Mouse (Mus musculus): Measurements from ENCODE around the gene Map3k5. TPM values are rescaled to one million over a fixed set of nuclear protein-coding genes. Genes with fewer than 3 reads are reported as not detected.

The Map3k5 gene
- polyA plus RNA-seq, 1 experiment from 2014 or later, result 1.3 TPM

- Histone ChIP-seq H3K36me3 (no peaks in the 10 kb centered on the region), H3K4me1 (peaks cover 5% of the 10 kb centered on the region; the same call in 1 of the 2 replicates), H3K9ac (no peak overlapping the region), H3K27me3 (replicated peaks) (no peaks in the 10 kb centered on the region), H3K4me3 (no peak overlapping the region), H3K9me3 (replicated peaks) (no peaks in the 10 kb centered on the region), H3K27ac (no peak overlapping the region), H3K4me2 (no peak overlapping the region)
- no peak for ATAC-seq
- WGBS (ENCODE audit: insufficient replicate concordance), result 83% methylated on average over 12 of the region's 12 CpGs
These were observed 39.2 kb downstream of the Map3k5 start for GRCm38 (mm10) chr10:19973321-19974108.

- H3K4me1 ChIP-seq, result 0 out of 2 replicates have a peak, but pooled peaks cover 2% of the 10 kb centered on the region
- H3K4me3 ChIP-seq, result no peak overlapping the region
- no peak overlapping the region for H3K9ac ChIP-seq
- no peak for ATAC-seq
- WGBS (ENCODE audit: insufficient replicate concordance), result 63% methylated on average over 3 of the region's 3 CpGs
- no peaks in the 10 kb centered on the region for H3K27me3 ChIP-seq (replicated peaks)
- no peaks in the 10 kb centered on the region for H3K9me3 ChIP-seq (replicated peaks)
- H3K36me3 ChIP-seq, result no peaks in the 10 kb centered on the region
- no peak overlapping the region for H3K27ac ChIP-seq
- H3K4me2 ChIP-seq, result no peak overlapping the region
These were observed 43.3 kb downstream of the Map3k5 start for GRCm38 (mm10) chr10:19977557-19977956.

GRCm38 (mm10) chr10:19978662-19979199 is 44.5 kb downstream of the Map3k5 start:
- Histone ChIP-seq H3K9ac (no peak overlapping the region), H3K36me3 (no peaks in the 10 kb centered on the region), H3K4me2 (no peak overlapping the region), H3K9me3 (replicated peaks) (no peaks in the 10 kb centered on the region), H3K4me3 (no peak overlapping the region), H3K27ac (no peak overlapping the region), H3K27me3 (replicated peaks) (no peaks in the 10 kb centered on the region), H3K4me1 (0 out of 2 replicates have a peak, but pooled peaks cover 2% of the 10 kb centered on the region)
- no peak for ATAC-seq
- 39% methylated on average over 5 of the region's 5 CpGs for WGBS (ENCODE audit: insufficient replicate concordance)

GRCm38 (mm10) chr10:19987736-19988135 is 53.5 kb downstream of the Map3k5 start:
- Histone ChIP-seq H3K36me3 (no peaks in the 10 kb centered on the region), H3K4me2 (no peak overlapping the region), H3K9me3 (replicated peaks) (no peaks in the 10 kb centered on the region), H3K27me3 (replicated peaks) (no peaks in the 10 kb centered on the region), H3K4me1 (no peaks in the 10 kb centered on the region), H3K4me3 (no peak overlapping the region), H3K27ac (no peak overlapping the region), H3K9ac (no peak overlapping the region)
- ATAC-seq, result no peak
- 74% methylated on average over 9 of the region's 9 CpGs for WGBS (ENCODE audit: insufficient replicate concordance)

- H3K4me3 ChIP-seq, result no peak overlapping the region
- no peak for ATAC-seq
- WGBS (ENCODE audit: insufficient replicate concordance), result 82% methylated on average over 6 of the region's 6 CpGs
- H3K4me1 ChIP-seq, result 0 out of 2 replicates have a peak, but pooled peaks cover 3% of the 10 kb centered on the region
- no peak overlapping the region for H3K27ac ChIP-seq
- H3K27me3 ChIP-seq (replicated peaks), result no peaks in the 10 kb centered on the region
- no peaks in the 10 kb centered on the region for H3K36me3 ChIP-seq
- H3K9ac ChIP-seq, result no peak overlapping the region
- no peak overlapping the region for H3K4me2 ChIP-seq
- no peaks in the 10 kb centered on the region for H3K9me3 ChIP-seq (replicated peaks)
These were observed 55.7 kb downstream of the Map3k5 start for GRCm38 (mm10) chr10:19989986-19990385.

GRCm38 (mm10) chr10:19990638-19991037 is 56.4 kb downstream of the Map3k5 start:
- Histone ChIP-seq H3K4me1 (0 out of 2 replicates have a peak, but pooled peaks cover 3% of the 10 kb centered on the region), H3K4me3 (no peak overlapping the region), H3K27me3 (replicated peaks) (no peaks in the 10 kb centered on the region), H3K4me2 (no peak overlapping the region), H3K27ac (no peak overlapping the region), H3K9ac (no peak overlapping the region), H3K36me3 (no peaks in the 10 kb centered on the region), H3K9me3 (replicated peaks) (no peaks in the 10 kb centered on the region)
- no peak for ATAC-seq
- WGBS (ENCODE audit: insufficient replicate concordance), result 63% methylated on average over 6 of the region's 6 CpGs

GRCm38 (mm10) chr10:19991237-19991865 is 57.1 kb downstream of the Map3k5 start:
- Histone ChIP-seq H3K27me3 (replicated peaks) (no peaks in the 10 kb centered on the region), H3K9ac (no peak overlapping the region), H3K27ac (no peak overlapping the region), H3K4me2 (no peak overlapping the region), H3K36me3 (no peaks in the 10 kb centered on the region), H3K4me3 (no peak overlapping the region), H3K9me3 (replicated peaks) (no peaks in the 10 kb centered on the region), H3K4me1 (0 out of 2 replicates have a peak, but pooled peaks cover 3% of the 10 kb centered on the region)
- 68% methylated on average over 3 of the region's 3 CpGs for WGBS (ENCODE audit: insufficient replicate concordance)
- ATAC-seq, result no peak

GRCm38 (mm10) chr10:19991866-19992252 is 57.6 kb downstream of the Map3k5 start:
- no peak overlapping the region for H3K4me3 ChIP-seq
- no peaks in the 10 kb centered on the region for H3K27me3 ChIP-seq (replicated peaks)
- no peak overlapping the region for H3K4me2 ChIP-seq
- WGBS (ENCODE audit: insufficient replicate concordance), result 33% methylated on average over 3 of the region's 3 CpGs
- H3K4me1 ChIP-seq, result 0 out of 2 replicates have a peak, but pooled peaks cover 3% of the 10 kb centered on the region
- no peak overlapping the region for H3K9ac ChIP-seq
- no peaks in the 10 kb centered on the region for H3K9me3 ChIP-seq (replicated peaks)
- no peak overlapping the region for H3K27ac ChIP-seq
- no peak for ATAC-seq
- H3K36me3 ChIP-seq, result no peaks in the 10 kb centered on the region

- Histone ChIP-seq H3K4me1 (0 out of 2 replicates have a peak, but pooled peaks cover 3% of the 10 kb centered on the region), H3K9ac (no peak overlapping the region), H3K27me3 (replicated peaks) (no peaks in the 10 kb centered on the region), H3K4me2 (no peak overlapping the region), H3K4me3 (no peak overlapping the region), H3K9me3 (replicated peaks) (no peaks in the 10 kb centered on the region), H3K36me3 (no peaks in the 10 kb centered on the region), H3K27ac (no peak overlapping the region)
- no peak for ATAC-seq
- WGBS (ENCODE audit: insufficient replicate concordance), result 60% methylated on average over 14 of the region's 14 CpGs
These were observed 60.5 kb downstream of the Map3k5 start for GRCm38 (mm10) chr10:19994469-19995450.

- Histone ChIP-seq H3K27me3 (replicated peaks) (no peaks in the 10 kb centered on the region), H3K36me3 (no peaks in the 10 kb centered on the region), H3K4me1 (0 out of 2 replicates have a peak, but pooled peaks cover 3% of the 10 kb centered on the region), H3K9me3 (replicated peaks) (no peaks in the 10 kb centered on the region), H3K4me3 (no peak overlapping the region), H3K4me2 (no peak overlapping the region), H3K27ac (no peak overlapping the region), H3K9ac (no peak overlapping the region)
- no peak for ATAC-seq
- 75% methylated on average over 3 of the region's 3 CpGs for WGBS (ENCODE audit: insufficient replicate concordance)
These were observed 61.9 kb downstream of the Map3k5 start for GRCm38 (mm10) chr10:19996151-19996550.

- no peaks in the 10 kb centered on the region for H3K4me1 ChIP-seq
- ATAC-seq, result no peak
- no peaks in the 10 kb centered on the region for H3K9me3 ChIP-seq (replicated peaks)
- H3K9ac ChIP-seq, result no peak overlapping the region
- 54% methylated on average over 4 of the region's 4 CpGs for WGBS (ENCODE audit: insufficient replicate concordance)
- H3K36me3 ChIP-seq, result no peaks in the 10 kb centered on the region
- no peak overlapping the region for H3K4me2 ChIP-seq
- H3K27me3 ChIP-seq (replicated peaks), result no peaks in the 10 kb centered on the region
- no peak overlapping the region for H3K27ac ChIP-seq
- no peak overlapping the region for H3K4me3 ChIP-seq
These were observed 65.6 kb downstream of the Map3k5 start for GRCm38 (mm10) chr10:19999703-20000407.
